Mouse (Mus musculus): ENCODE data around the gene Ccdc189.

GRCm38 (mm10) chr7:127600612-127601011 is 12.2 kb upstream of the Ccdc189 start:
- TF ChIP-seq CTCF (conservative IDR thresholded peaks at IDR 0.05; ENCODE audit: low read length) (no peak), POU5F1 (IDR thresholded peaks at IDR 0.05; ENCODE audit: borderline replicate concordance, low read length) (no peak), NANOG (IDR thresholded peaks at IDR 0.05; ENCODE audit: borderline replicate concordance, low read length) (no peak)
